In the genomic region with DNA sequence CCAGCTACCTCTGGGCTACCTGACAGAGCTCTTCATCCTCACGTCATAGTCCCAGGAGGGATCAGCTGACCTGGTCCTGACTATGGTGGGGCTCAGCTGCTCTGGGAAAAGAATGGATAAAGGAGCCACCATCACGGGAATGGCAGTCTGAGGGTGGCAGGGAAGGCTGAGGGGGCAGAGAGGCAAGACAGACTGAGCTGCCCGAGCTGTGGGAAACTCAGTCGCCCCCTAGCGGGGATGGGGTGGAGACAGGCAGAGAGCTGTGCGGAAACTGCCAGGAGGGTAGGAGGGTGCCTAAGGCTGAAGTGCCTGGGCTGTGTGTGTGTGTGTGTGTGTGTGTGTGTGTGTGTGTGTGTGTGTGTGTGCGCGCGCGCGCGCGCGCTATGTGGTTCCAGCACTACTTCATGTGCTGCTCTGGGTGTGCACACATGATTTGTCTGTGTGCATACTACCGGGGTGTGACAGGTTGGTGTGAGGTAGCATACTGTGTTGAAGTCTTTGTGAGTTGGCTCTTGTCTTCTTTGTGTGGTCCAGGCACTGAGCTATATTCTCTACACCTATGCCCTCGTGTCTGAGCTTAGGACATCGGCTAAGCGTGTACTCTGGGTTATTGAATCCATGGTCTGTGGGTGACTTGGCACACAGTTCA, we compare ENCODE assay signal across 10 mouse cellular contexts. TPM values are rescaled to one million over a fixed set of nuclear protein-coding genes. Genes with fewer than 3 reads are reported as not detected.
DNase-seq lines count a peak whose midpoint lies in the region; ATAC-seq and TF ChIP-seq lines count a peak whose summit lies in the region.
"Had no signal": no experiment of that assay in that cellular context is flagged by ENCODE, and none has a peak within 500 bp of the region (broad histone marks: within the 10 kb centered on the region; RNA-seq: fewer than 3 reads in every experiment).

No protein-coding gene starts in this region.

- peak; percentile 40 for DNase-seq in ovary, postnatal 36 days (ENCODE audit: low spot score)
- no peak for DNase-seq in ovary, adult 18-20 months (ENCODE audit: low spot score)
- DNase-seq in c-Kit-positive CD71-positive TER-119-positive erythroid progenitor cells, embryonic 14.5 days (ENCODE audit: low spot score) = peak; percentile 12
- DNase-seq in kidney, postnatal 0 days (ENCODE audit: low spot score) = peak; percentile 29
- no peak for DNase-seq in liver, embryonic 14.5 days (ENCODE audit: low read depth in 3 of 3, low spot score in 3 of 3)
- DNase-seq in thymus, postnatal 10 days (ENCODE audit: low spot score in 2 of 2) = peak; percentile 39 to 75

- peak overlapping the region; percentile 86 for H3K27ac ChIP-seq in forebrain, embryonic 16.5 days (ENCODE audit: low read length)
- no peak overlapping the region for H3K27ac ChIP-seq in kidney, postnatal 0 days
- no peak overlapping the region for H3K27ac ChIP-seq in liver, embryonic 14.5 days
- H3K27ac ChIP-seq in neural tube, embryonic 14.5 days (ENCODE audit: low read depth, low read length) = 0 out of 2 replicates have a peak overlapping the region, but pooled peaks have one; percentile 22
- H3K27ac ChIP-seq: embryonic facial prominence, embryonic 13.5 days had no signal

- no peaks in the 10 kb centered on the region for H3K27me3 ChIP-seq in forebrain, embryonic 16.5 days (replicated peaks; ENCODE audit: control insufficient read depth, insufficient read depth, low read length)
- no peaks in the 10 kb centered on the region for H3K27me3 ChIP-seq in kidney, postnatal 0 days (ENCODE audit: insufficient read depth, low read length)
- no peaks in the 10 kb centered on the region for H3K27me3 ChIP-seq in liver, embryonic 14.5 days (ENCODE audit: control insufficient read depth, insufficient read depth, low read length)
- no peaks in the 10 kb centered on the region for H3K27me3 ChIP-seq in neural tube, embryonic 14.5 days (ENCODE audit: control insufficient read depth, insufficient read depth, low read length)

- 0 out of 2 replicates have a peak overlapping the region, but pooled peaks have one; percentile 13 for H3K4me3 ChIP-seq in forebrain, embryonic 16.5 days (replicated peaks; ENCODE audit: low read length)
- no peak overlapping the region for H3K4me3 ChIP-seq in kidney, postnatal 0 days (replicated peaks; ENCODE audit: low read depth, low read length)
- no peak overlapping the region for H3K4me3 ChIP-seq in liver, embryonic 14.5 days (ENCODE audit: insufficient read depth in 1 of 2, low read depth in 2 of 2, low read length in 2 of 2)
- H3K4me3 ChIP-seq in neural tube, embryonic 14.5 days (ENCODE audit: low read depth, low read length) = no peak overlapping the region
- H3K4me3 ChIP-seq: embryonic facial prominence, embryonic 13.5 days; megakaryocyte, embryonic 14.5 days had no signal

- H3K9me3 ChIP-seq in forebrain, embryonic 16.5 days (ENCODE audit: control insufficient read depth, low read length) = no peaks in the 10 kb centered on the region
- no peaks in the 10 kb centered on the region for H3K9me3 ChIP-seq in kidney, postnatal 0 days (replicated peaks; ENCODE audit: low read length)
- no peaks in the 10 kb centered on the region for H3K9me3 ChIP-seq in liver, embryonic 14.5 days (ENCODE audit: control insufficient read depth, low read length)
- no peaks in the 10 kb centered on the region for H3K9me3 ChIP-seq in neural tube, embryonic 14.5 days (ENCODE audit: control insufficient read depth, low read length)
- H3K9me3 ChIP-seq: embryonic facial prominence, embryonic 13.5 days; megakaryocyte, embryonic 14.5 days had no signal

- no peak for TF ChIP-seq EP300 in liver, embryonic 14.5 days (IDR thresholded peaks at IDR 0.05; ENCODE audit: low read depth)

- no peak overlapping the region for H3K9ac ChIP-seq in forebrain, embryonic 16.5 days (replicated peaks; ENCODE audit: low read depth, low read length)
- no peak overlapping the region for H3K9ac ChIP-seq in kidney, postnatal 0 days (ENCODE audit: low read depth, low read length)
- no peak overlapping the region for H3K9ac ChIP-seq in liver, embryonic 14.5 days (replicated peaks)
- no peak overlapping the region for H3K9ac ChIP-seq in neural tube, embryonic 14.5 days (replicated peaks; ENCODE audit: low read depth, low read length)
- H3K9ac ChIP-seq: embryonic facial prominence, embryonic 13.5 days had no signal

- peak; percentile 57 for TF ChIP-seq CTCF in kidney, postnatal 0 days (IDR thresholded peaks at IDR 0.05; ENCODE audit: low read depth)
- peak; percentile 76 for TF ChIP-seq CTCF in liver, embryonic 14.5 days (IDR thresholded peaks at IDR 0.05; ENCODE audit: low read depth)

- peaks cover 4% of the 10 kb centered on the region for H3K36me3 ChIP-seq in forebrain, embryonic 16.5 days (ENCODE audit: control insufficient read depth, insufficient read depth)
- no peaks in the 10 kb centered on the region for H3K36me3 ChIP-seq in kidney, postnatal 0 days (ENCODE audit: insufficient read depth, low read length)
- H3K36me3 ChIP-seq in liver, embryonic 14.5 days (replicated peaks; ENCODE audit: control insufficient read depth, insufficient read depth, low read depth) = no peaks in the 10 kb centered on the region
- H3K36me3 ChIP-seq in neural tube, embryonic 14.5 days (ENCODE audit: control insufficient read depth, insufficient read depth, low read length) = no peaks in the 10 kb centered on the region
- H3K36me3 ChIP-seq: embryonic facial prominence, embryonic 13.5 days had no signal

- H3K4me1 ChIP-seq in forebrain, embryonic 16.5 days (replicated peaks; ENCODE audit: control insufficient read depth, insufficient read depth, low read length) = peaks cover 37% of the 10 kb centered on the region
- H3K4me1 ChIP-seq in kidney, postnatal 0 days (replicated peaks; ENCODE audit: insufficient read depth, low read length) = no peaks in the 10 kb centered on the region
- H3K4me1 ChIP-seq in liver, embryonic 14.5 days (replicated peaks; ENCODE audit: control insufficient read depth in 2 of 2, insufficient read depth in 2 of 2, low read length in 1 of 2) = no peaks in the 10 kb centered on the region
- peaks cover 10% of the 10 kb centered on the region for H3K4me1 ChIP-seq in neural tube, embryonic 14.5 days (ENCODE audit: control insufficient read depth, insufficient read depth, low read length)
- H3K4me1 ChIP-seq: embryonic facial prominence, embryonic 13.5 days had no signal

- WGBS in forebrain, embryonic 16.5 days = 51% methylated on average over 18 of the region's 18 CpGs
- WGBS in kidney, postnatal 0 days = 49% methylated on average over 18 of the region's 18 CpGs
- 41% methylated on average over 14 of the region's 18 CpGs for WGBS in liver, embryonic 14.5 days (ENCODE audit: insufficient replicate concordance)
- WGBS in neural tube, embryonic 14.5 days = 56% methylated on average over 18 of the region's 18 CpGs

- ATAC-seq in forebrain, embryonic 16.5 days = peak; percentile 39
- 0 out of 2 replicates have a peak, but pooled peaks have one; percentile 7 for ATAC-seq in kidney, postnatal 0 days (replicated peaks; ENCODE audit: low FRiP score, low read depth)
- no peak for ATAC-seq in liver, embryonic 14.5 days (ENCODE audit: insufficient read depth)
- ATAC-seq in neural tube, embryonic 14.5 days (ENCODE audit: low read depth) = peak; percentile 54; the same call in 1 of the 2 replicates

- peak overlapping the region; percentile 42 for H3K4me2 ChIP-seq in forebrain, embryonic 16.5 days (ENCODE audit: low read length)
- H3K4me2 ChIP-seq in kidney, postnatal 0 days (ENCODE audit: low read length) = no peak overlapping the region
- H3K4me2 ChIP-seq in liver, embryonic 14.5 days (ENCODE audit: low read depth) = no peak overlapping the region
- H3K4me2 ChIP-seq in neural tube, embryonic 14.5 days (ENCODE audit: low read depth, low read length) = peak overlapping the region; percentile 9; the same call in 1 of the 2 replicates
- H3K4me2 ChIP-seq: embryonic facial prominence, embryonic 13.5 days had no signal

RNA-seq across cellular contexts. Expression of gene Kcnc1, which starts 26.6 kb away (rescaled TPM):
- 7.6 and 8.4 TPM in 2 replicates for polyA plus RNA-seq in forebrain, embryonic 16.5 days (2015; fragmentation: Nextera tagmentation; extraction: Ambion mirVana)
- polyA plus RNA-seq in kidney, postnatal 0 days (2015; fragmentation: Nextera tagmentation; extraction: Ambion mirVana) = 0.03 and 0.08 TPM in 2 replicates
- under 0.01 and 0.02 TPM in 2 replicates for polyA plus RNA-seq in liver, embryonic 14.5 days (2012; rRNA removed)
- polyA plus RNA-seq in liver, embryonic 14.5 days (2014; fragmentation: Nextera tagmentation; extraction: Ambion mirVana) = not detected in 2 replicates
- polyA plus RNA-seq in neural tube, embryonic 14.5 days (2014; fragmentation: Nextera tagmentation; extraction: Ambion mirVana) = 16.1 and 20.5 TPM in 2 replicates

RNA-seq across cellular contexts. Expression of gene Myod1, which starts 46.6 kb away (rescaled TPM):
- polyA plus RNA-seq in forebrain, embryonic 16.5 days (2015; fragmentation: Nextera tagmentation; extraction: Ambion mirVana) = 0.14 TPM in 1 of 2 replicates, not detected in the other
- polyA plus RNA-seq in kidney, postnatal 0 days (2015; fragmentation: Nextera tagmentation; extraction: Ambion mirVana) = not detected in 2 replicates
- 0.02 TPM in 2 replicates for polyA plus RNA-seq in liver, embryonic 14.5 days (2012; rRNA removed)
- not detected in 2 replicates for polyA plus RNA-seq in liver, embryonic 14.5 days (2014; fragmentation: Nextera tagmentation; extraction: Ambion mirVana)
- polyA plus RNA-seq in neural tube, embryonic 14.5 days (2014; fragmentation: Nextera tagmentation; extraction: Ambion mirVana) = 0.24 TPM in 1 of 2 replicates, not detected in the other

Comparison
In these comparisons a context has a peak if more than half of its experiments do, and no peak if none do; other contexts are left out.
1. DNase-seq: peak in ovary, postnatal 36 days (single experiment), c-Kit-positive CD71-positive TER-119-positive erythroid progenitor cells, embryonic 14.5 days (single experiment), kidney, postnatal 0 days (single experiment) and thymus, postnatal 10 days (2 of 2); none in ovary, adult 18-20 months (single experiment) and liver, embryonic 14.5 days (0 of 3).
2. H3K27ac ChIP-seq: peak in forebrain, embryonic 16.5 days (single experiment) and neural tube, embryonic 14.5 days (single experiment); none in kidney, postnatal 0 days (single experiment) and liver, embryonic 14.5 days (single experiment).
3. H3K4me2 ChIP-seq: peak in forebrain, embryonic 16.5 days (single experiment) and neural tube, embryonic 14.5 days (single experiment); none in kidney, postnatal 0 days (single experiment) and liver, embryonic 14.5 days (single experiment).